Mouse (Mus musculus): ENCODE measurements around the gene Emx1.

- no peak for TF ChIP-seq GATA1 (IDR thresholded peaks at IDR 0.05; ENCODE audit: borderline replicate concordance, low read length)
- TF ChIP-seq FLI1 (IDR thresholded peaks at IDR 0.05; ENCODE audit: low read length) = no peak
These were observed 65.2 kb downstream of the Emx1 start for GRCm38 (mm10) chr6:85252251-85253058.
